Mouse (Mus musculus) cerebellum, adult 2 months (tissue): ENCODE data around the gene Emp3.
"Not testable (repeated sequence)": the region's sequence is repeated elsewhere in the genome, so short reads cannot be mapped to it uniquely, and the experiment has no call there.

Experiments
- CTCF ChIP-seq: fragments of 200-500 bp; IDR thresholded peaks from 2 replicates; pipeline ENCODE4 v1.5.1; 2011; ENCODE audit warnings: low read depth, mild to moderate bottlenecking, control low read depth, low read length, moderate library complexity, borderline replicate concordance; ENCODE audit not compliant: insufficient read depth
- POLR2A ChIP-seq: fragments of 200-500 bp; IDR thresholded peaks from 2 replicates; pipeline ENCODE4 v1.6.1; 2011; ENCODE audit warnings: low read length, control low read depth, borderline replicate concordance; ENCODE audit not compliant: insufficient read depth

DNA sequence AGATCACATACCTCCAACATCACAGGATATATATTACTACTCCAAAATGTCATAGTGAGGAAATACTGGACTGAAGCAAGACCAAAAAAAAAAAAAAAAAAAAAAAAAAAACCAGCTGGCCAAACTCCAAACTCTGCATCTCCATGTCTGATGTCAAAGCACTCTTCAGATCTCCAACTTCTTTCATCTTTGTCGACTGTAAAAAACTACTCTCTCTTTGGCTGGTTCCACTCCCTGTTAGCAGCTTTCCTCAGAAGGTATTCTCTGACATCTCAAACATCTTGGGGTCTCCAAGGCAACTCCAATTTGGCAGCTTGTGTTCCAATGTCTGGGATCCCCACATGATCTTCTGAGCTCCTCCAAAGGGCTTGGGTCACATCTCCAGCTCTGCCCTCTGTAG, 42.9 kb downstream of the Emp3 start, which contains the start of gene Grin2d:
- not testable (repeated sequence) for TF ChIP-seq CTCF, POLR2A
